Mouse (Mus musculus) embryonic fibroblast, embryonic 13.5 days (primary cell): ENCODE results near the gene Gm20696. TPM values are rescaled to one million over a fixed set of nuclear protein-coding genes. Genes with fewer than 3 reads are reported as not detected.

Source experiments
- H3K27ac ChIP-seq: 2 replicates; pipeline ENCODE4 v1.5.1; 2012; ENCODE audit warnings: low read length, control low read depth, inconsistent platforms; ENCODE audit not compliant: insufficient read depth
- H3K4me1 ChIP-seq: 2 replicates; pipeline ENCODE4 v1.6.1; 2011; ENCODE audit warnings: low read length; ENCODE audit not compliant: control insufficient read depth, insufficient read depth
- H3K4me3 ChIP-seq: 2 replicates; pipeline ENCODE4 v1.5.1; 2011; ENCODE audit warnings: mild to moderate bottlenecking, control low read depth, low read length; ENCODE audit not compliant: insufficient read depth
- CTCF ChIP-seq: IDR thresholded peaks from 2 replicates; pipeline ENCODE4 v1.5.1; 2011; ENCODE audit warnings: mild to moderate bottlenecking, control low read depth, low read length, moderate library complexity, borderline replicate concordance; ENCODE audit not compliant: insufficient read depth
- POLR2A ChIP-seq: IDR thresholded peaks from 2 replicates; pipeline ENCODE4 v1.6.1; 2011; ENCODE audit warnings: low read depth, mild to moderate bottlenecking, control low read depth, low read length, moderate library complexity
- polyA plus RNA-seq: library from polyadenylated mRNA; stranded (reverse); fragments of >200 nt; gene quantifications from 2 replicates; pipeline ENCODE4 v1.2.4, GENCODE M21; 2011; ENCODE audit warnings: low read depth; ENCODE audit not compliant: missing spikeins, insufficient read length

Gene Gm20696
- polyA plus RNA-seq, 1 experiment = 5.2 TPM

DNA sequence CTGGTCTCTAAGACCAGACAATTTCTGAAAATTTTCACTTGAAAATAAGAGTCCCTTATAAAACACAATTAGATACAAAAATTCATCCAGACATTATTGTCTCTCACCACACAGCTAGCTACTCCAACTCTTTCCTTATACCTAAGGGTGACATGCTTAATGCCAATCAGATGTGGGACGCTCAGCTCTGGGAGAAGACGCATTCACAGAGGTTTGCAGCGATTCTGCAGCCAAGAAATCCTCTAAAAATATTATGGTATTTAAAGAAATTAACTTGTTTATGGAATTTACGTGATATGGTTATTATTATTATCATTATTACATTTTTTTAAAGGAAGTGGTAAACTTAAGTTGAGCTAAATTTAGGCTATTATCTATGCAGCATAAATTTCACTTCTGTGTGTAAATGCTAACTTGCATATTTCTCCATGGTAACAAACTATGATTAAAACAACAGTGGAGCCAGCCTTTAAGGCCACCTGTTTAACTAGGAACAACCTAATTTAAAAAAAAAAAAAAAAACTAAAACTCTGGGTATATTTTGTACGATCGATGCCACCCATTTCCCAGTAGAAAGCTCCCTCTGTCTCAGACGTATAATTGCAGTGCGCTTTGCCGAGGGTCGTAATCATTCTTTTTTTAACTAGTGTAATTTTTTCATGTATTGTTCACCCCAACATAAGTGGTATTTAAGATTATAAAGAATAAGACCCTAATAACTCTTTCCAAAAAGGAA is 326.4 kb downstream of the Gm20696 start:
- TF ChIP-seq CTCF (no peak), POLR2A (no peak)
- H3K4me1 ChIP-seq = peaks cover 9% of the 10 kb centered on the region
- H3K27ac ChIP-seq = no peak overlapping the region
- no peak overlapping the region for H3K4me3 ChIP-seq

DNA sequence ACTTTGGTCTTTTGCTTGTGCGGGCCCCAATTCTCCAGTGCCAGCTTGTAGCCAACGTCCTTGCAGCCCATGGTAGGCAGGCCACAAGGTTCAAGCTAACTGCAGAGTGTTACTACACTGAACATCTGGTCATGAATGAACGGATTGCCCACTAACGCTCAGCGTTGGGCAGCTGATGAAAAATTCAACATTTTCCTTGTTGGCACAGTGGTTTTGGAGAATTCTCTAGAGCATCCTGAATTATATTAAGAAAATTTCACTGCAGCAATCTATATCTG is 327.3 kb downstream of the Gm20696 start:
- Histone ChIP-seq H3K4me1 (peaks cover 9% of the 10 kb centered on the region), H3K27ac (0 out of 2 replicates have a peak overlapping the region, but pooled peaks have one; percentile 10), H3K4me3 (no peak overlapping the region)
- TF ChIP-seq POLR2A (no peak), CTCF (no peak)

DNA sequence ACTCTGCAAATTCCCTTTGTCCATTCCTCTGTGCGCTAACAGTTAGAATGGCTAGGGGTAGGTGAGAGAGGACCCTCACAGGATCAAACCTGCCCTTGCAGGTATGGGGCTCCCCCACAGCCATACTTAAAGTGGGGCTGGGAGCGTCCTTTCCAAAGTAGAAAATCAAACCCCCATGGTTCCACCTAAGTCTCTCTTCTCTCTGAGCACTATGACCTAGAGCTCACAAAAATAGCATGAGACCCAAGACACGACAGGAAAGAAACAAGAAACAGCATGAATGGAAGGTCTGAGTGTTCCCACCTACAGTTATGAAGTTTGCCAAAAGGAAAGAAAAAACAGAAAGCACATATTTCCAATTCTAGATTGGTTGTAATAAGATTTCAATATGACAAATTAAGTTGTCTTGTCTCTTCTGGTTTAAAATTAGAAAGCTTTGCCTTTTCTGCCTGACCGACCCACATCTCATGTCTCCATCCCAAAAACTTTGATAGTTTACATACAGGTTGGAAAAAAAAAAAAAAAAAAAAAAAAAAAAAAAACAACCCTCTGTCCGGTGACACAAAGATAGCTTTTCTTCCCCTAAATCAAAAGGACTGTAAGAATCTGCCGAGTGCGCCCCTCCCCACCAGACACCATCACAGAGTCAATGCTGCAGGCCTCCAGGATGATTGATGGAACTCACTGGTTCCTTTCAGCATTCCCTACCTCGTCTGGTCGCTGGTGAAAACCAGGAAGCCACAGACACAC is 327.8 kb downstream of the Gm20696 start:
- no peak for TF ChIP-seq CTCF
- TF ChIP-seq POLR2A = no peak
- Histone ChIP-seq H3K4me3 (no peak overlapping the region), H3K27ac (no peak overlapping the region), H3K4me1 (peaks cover 8% of the 10 kb centered on the region)

DNA sequence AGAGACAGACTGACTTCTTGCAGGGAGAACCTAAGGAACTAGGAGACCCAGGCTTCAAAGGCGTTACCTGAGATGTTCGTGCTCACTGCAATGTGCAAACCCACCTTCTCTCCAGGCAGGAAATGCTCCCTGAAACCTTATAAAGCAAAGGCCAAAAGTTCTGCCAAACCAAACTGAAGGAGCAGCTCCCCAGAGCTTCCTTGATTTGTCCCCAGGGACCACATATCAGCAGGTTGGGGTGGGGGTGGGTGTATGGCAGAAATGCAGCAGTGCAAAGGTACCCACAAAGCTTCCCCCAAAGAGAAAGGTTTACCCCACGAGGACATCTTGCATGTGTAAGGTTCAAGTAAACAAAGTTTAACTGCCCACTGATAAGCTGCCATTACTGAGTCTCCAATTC is 328.4 kb downstream of the Gm20696 start:
- Histone ChIP-seq H3K27ac (no peak overlapping the region), H3K4me1 (peaks cover 5% of the 10 kb centered on the region), H3K4me3 (no peak overlapping the region)
- no peak for TF ChIP-seq POLR2A
- TF ChIP-seq CTCF = no peak

DNA sequence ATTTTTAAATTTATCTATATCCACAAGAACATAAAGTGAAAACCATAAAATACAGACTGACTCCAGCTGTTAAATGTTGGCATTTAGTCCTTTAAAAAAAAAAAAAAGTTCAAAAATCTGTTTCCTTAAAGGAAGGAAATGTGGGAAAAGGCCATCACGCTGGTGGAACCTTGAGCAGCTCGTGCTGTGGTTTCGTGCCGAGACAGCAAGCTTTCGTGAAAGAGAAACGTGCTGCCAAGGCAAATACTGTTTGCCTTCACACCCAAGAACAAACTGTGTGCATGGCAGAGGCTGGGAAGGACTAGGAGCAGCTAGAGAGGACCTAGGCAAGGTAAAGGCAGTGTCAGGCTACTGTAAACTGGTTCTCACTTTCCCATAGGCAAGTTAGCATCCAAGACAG is 329.0 kb downstream of the Gm20696 start:
- Histone ChIP-seq H3K27ac (no peak overlapping the region), H3K4me3 (no peak overlapping the region), H3K4me1 (peaks cover 5% of the 10 kb centered on the region)
- TF ChIP-seq POLR2A (no peak), CTCF (no peak)

DNA sequence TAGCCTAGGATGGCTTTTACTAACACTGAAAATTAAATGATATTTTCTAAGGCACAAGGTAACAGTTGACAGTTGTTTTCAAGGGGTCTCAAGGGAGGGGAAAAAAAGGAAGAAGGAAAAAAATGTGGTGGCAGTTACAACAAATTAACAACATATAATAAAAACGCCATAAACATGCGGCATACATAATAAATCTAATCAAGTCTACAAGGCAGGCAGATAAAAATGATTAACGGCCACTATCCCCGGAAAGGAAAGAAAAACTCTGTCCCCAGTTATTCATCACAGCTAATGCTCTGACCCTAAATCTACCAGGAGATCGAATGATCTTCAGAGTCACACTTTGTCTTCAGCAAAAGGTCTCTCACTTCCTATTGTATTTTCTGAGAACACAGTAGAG is 330.4 kb downstream of the Gm20696 start:
- no peak overlapping the region for H3K27ac ChIP-seq
- H3K4me3 ChIP-seq = no peak overlapping the region
- peaks cover 5% of the 10 kb centered on the region for H3K4me1 ChIP-seq
- no peak for TF ChIP-seq CTCF
- no peak for TF ChIP-seq POLR2A

DNA sequence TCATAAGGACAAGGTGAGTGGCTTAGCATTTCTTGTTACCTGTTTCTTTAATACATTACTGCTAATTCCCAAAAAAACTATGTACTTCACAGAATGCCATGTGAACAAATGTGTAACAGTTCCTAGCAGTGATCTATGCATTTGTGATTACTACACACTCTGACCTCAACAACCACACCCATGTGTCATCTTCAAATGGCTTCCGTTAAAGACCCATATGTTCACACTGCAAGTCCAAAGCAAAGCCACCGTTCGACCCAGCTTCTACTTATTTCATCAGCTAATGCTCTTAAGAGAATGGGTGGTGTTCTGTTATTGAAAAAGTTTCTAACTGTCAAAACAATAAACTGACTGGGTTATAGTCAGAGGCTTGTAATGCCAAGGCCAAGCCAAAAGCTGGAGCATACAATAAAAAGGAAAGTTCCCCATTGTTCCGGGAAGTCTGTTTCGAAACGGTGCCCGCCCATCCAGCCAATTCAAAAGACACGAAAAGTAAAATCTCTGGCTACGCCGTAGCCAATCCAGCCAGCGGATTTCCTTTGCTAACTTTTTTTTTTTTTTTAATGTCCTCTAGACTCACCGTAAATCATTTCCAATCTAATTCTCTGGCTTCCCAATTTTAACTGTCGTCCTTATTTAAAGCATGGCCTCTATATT is 331.3 kb downstream of the Gm20696 start:
- Histone ChIP-seq H3K4me1 (peaks cover 7% of the 10 kb centered on the region), H3K4me3 (no peak overlapping the region), H3K27ac (no peak overlapping the region)
- TF ChIP-seq POLR2A (no peak), CTCF (no peak)

DNA sequence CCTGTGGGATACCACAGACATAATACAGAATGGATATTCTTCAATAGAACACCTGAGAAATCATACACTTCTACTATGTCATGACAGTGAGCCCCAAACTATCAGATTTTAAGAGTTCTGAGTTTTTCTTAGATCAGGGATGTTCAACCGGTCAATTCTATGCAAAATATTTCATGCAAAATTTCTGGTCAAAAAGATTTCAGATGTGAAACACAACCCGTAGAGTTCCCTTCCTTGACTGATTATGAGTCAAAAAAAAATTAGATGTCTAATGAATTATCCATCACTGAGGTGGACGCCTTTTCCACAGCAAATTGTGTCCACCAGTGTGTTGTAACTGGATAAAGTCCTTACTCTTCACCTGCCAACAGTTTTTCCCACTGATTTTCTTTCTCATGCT is 332.3 kb downstream of the Gm20696 start:
- TF ChIP-seq POLR2A = no peak
- TF ChIP-seq CTCF = no peak
- H3K27ac ChIP-seq = no peak overlapping the region
- H3K4me3 ChIP-seq = no peak overlapping the region

DNA sequence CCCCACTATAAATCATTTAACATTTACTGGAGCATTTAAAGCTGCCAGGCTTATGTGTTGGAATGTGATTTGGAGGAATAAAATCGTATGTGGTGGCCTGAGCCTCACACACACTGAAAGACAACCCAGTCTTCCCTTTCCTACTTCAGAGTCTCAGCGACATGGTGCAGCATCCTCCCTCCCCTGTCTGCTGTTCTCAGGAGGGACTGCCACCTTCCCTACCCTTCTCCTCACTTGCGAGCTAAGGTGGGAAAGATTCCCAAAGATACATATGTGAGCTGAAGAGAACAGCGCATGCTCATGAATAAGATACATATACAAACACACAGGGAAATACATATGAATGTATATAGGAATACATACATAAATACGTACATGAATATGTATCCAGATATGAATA is 333.5 kb downstream of the Gm20696 start:
- TF ChIP-seq CTCF (no peak), POLR2A (no peak)
- H3K27ac ChIP-seq = no peak overlapping the region
- peaks cover 14% of the 10 kb centered on the region for H3K4me1 ChIP-seq
- H3K4me3 ChIP-seq = no peak overlapping the region

More for the DNA sequence above, 332.3 kb downstream of the Gm20696 start:
- peaks cover 12% of the 10 kb centered on the region for H3K4me1 ChIP-seq

DNA sequence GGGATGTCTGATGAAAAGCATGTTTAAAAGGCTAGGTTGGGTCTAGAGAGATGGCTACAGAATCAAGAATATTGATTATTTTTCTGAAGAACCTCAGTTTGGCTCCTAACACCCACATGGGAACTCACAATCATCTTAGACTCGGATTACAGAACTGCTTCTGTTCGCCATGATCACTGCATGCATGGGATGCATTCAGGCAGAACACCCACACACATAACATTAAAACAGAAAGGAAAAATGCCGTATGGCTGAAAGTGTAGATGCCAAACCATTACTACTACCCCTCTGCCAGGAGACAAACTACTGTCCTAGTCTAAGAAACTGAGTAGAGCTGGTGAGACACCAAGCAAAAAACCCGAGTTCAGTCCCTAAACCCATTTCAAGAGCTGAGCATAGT is 336.4 kb downstream of the Gm20696 start:
- no peak overlapping the region for H3K27ac ChIP-seq
- H3K4me1 ChIP-seq = peaks cover 12% of the 10 kb centered on the region
- H3K4me3 ChIP-seq = no peak overlapping the region
- no peak for TF ChIP-seq POLR2A
- TF ChIP-seq CTCF = no peak
